Mouse (Mus musculus) liver, embryonic 15.5 days (tissue): ENCODE results near the gene Zbtb24. TPM values are rescaled to one million over a fixed set of nuclear protein-coding genes. Genes with fewer than 3 reads are reported as not detected.

Source experiments
- ATAC-seq: fragments of 200-750 bp; cut with Nextera tagmentation; 2 replicates; pipeline ENCODE4 v1.8.0; 2017; ENCODE audit warnings: moderate number of reproducible peaks, mild to moderate bottlenecking, moderate library complexity; ENCODE audit not compliant: insufficient read depth
- H3K27ac ChIP-seq: fragments of 300-500 bp; sonication (generic); replicated peaks from 2 replicates; pipeline ENCODE4 v1.5.1; 2015; ENCODE audit warnings: mild to moderate bottlenecking, inconsistent platforms
- H3K27me3 ChIP-seq: fragments of 300-500 bp; sonication (generic); 2 replicates; pipeline ENCODE4 v1.6.1; 2015; ENCODE audit warnings: mild to moderate bottlenecking, inconsistent platforms
- H3K36me3 ChIP-seq: fragments of 300-500 bp; sonication (generic); replicated peaks from 2 replicates; pipeline ENCODE4 v1.6.1; 2015; ENCODE audit warnings: moderate library complexity, mild to moderate bottlenecking, inconsistent platforms
- H3K4me1 ChIP-seq: fragments of 300-500 bp; sonication (generic); replicated peaks from 2 replicates; pipeline ENCODE4 v1.6.1; 2015; ENCODE audit warnings: inconsistent platforms
- H3K4me2 ChIP-seq: fragments of 300-500 bp; sonication (generic); 2 replicates; pipeline ENCODE4 v1.6.1; 2015; ENCODE audit warnings: moderate library complexity, mild to moderate bottlenecking, inconsistent platforms
- H3K4me3 ChIP-seq: fragments of 300-500 bp; sonication (generic); replicated peaks from 2 replicates; pipeline ENCODE4 v1.5.1; 2015; ENCODE audit warnings: mild to moderate bottlenecking, inconsistent platforms
- H3K9ac ChIP-seq: fragments of 300-500 bp; sonication (generic); 2 replicates; pipeline ENCODE4 v1.6.1; 2015; ENCODE audit warnings: moderate library complexity, mild to moderate bottlenecking, inconsistent platforms
- H3K9me3 ChIP-seq: fragments of 300-500 bp; sonication (generic); replicated peaks from 2 replicates; pipeline ENCODE4 v1.6.1; 2016; ENCODE audit warnings: inconsistent platforms
- WGBS: fragments of 180-500 bp; shearing (Covaris S2); methylation state at CpG from one replicate; pipeline ENCODE4 v1.1.7; 2015; ENCODE audit warnings: mixed read lengths; ENCODE audit not compliant: insufficient replicate concordance; 5-methylcytosine and 5-hydroxymethylcytosine counted together
- polyA plus RNA-seq: library from polyadenylated mRNA; unstranded; fragments of >200 nt; fragmentation: Nextera tagmentation; extraction: Ambion mirVana; gene quantifications from 2 replicates; pipeline ENCODE4 v1.2.1, GENCODE M21; 2015

Zbtb24 gene
- polyA plus RNA-seq, 1 experiment from 2014 or later, result 5.1 TPM

DNA sequence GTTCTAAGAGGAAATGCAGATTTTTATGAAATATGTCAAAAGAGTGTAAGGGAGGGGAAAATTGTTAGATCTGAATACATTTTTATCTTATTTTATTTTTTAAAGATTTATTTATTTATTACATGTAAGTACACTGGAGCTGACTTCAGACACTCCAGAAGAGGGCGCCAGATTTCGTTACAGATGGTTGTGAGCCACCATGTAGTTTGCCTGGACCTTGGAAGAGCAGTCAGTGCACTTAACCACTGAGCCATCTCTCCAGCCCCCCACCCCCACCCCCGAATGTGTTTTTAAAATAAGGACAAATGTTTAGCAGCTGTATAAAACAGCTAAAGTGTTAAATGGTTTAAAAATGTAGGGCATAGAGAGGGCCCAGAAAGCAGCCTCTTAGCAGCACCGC, 15.6 kb upstream of the Zbtb24 start:
- H3K36me3 ChIP-seq, result no peaks in the 10 kb centered on the region
- H3K27ac ChIP-seq, result no peak overlapping the region
- no peak overlapping the region for H3K4me3 ChIP-seq
- H3K4me1 ChIP-seq, result no peaks in the 10 kb centered on the region
- ATAC-seq, result no peak
- H3K27me3 ChIP-seq, result peaks cover 7% of the 10 kb centered on the region
- WGBS, result 23% methylated on average over 4 of the region's 4 CpGs
- H3K9ac ChIP-seq, result no peak overlapping the region
- H3K4me2 ChIP-seq, result no peak overlapping the region
- H3K9me3 ChIP-seq, result no peaks in the 10 kb centered on the region

DNA sequence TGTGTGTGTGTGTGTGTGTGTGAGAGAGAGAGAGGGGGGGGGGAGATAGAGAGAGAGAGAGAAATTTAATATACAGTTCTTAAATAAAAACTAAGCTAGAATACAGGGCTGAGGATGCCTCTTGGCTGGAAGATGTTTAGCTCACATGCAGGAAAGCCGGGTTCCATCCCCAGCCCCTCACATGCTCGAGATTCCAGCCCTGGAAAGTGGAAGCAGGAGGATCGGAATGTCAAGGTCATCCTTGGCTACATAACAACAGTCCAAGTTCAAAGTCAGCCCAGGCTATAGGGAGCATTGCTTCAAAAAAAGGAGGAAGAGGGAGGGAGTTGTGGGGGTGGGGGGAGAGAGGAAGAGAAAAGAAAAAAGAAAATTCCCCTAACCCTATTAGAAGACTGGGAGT, 15.0 kb upstream of the Zbtb24 start:
- H3K4me3 ChIP-seq, result no peak overlapping the region
- H3K27ac ChIP-seq, result no peak overlapping the region
- 29% methylated on average over 3 of the region's 3 CpGs for WGBS
- ATAC-seq, result no peak
- H3K27me3 ChIP-seq, result peaks cover 7% of the 10 kb centered on the region
- no peak overlapping the region for H3K4me2 ChIP-seq
- H3K9ac ChIP-seq, result no peak overlapping the region
- H3K4me1 ChIP-seq, result no peaks in the 10 kb centered on the region
- no peaks in the 10 kb centered on the region for H3K36me3 ChIP-seq
- H3K9me3 ChIP-seq, result no peaks in the 10 kb centered on the region

DNA sequence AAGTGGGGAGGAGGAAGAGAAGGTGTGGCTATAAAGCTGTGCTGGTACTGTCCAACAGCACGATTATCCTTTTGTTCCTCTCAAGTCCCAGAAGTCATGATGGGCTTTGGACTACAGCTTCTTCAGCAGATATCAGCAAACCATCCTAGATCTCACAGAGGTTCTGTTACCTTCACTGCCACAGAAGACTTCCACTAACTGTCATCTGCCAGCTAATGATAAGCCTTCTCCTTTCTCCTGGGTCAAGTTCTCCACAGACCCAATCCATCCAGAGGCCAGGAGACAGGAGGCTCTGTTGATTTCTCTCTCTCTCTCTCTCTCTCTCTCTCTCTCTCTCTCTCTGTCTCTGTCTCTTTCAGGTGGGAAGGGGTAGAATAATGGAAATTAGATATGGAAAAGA, 2.0 kb upstream of the Zbtb24 start:
- Histone ChIP-seq H3K9me3 (no peaks in the 10 kb centered on the region), H3K4me2 (peak overlapping the region; percentile 2; the same call in 1 of the 2 replicates), H3K27me3 (no peaks in the 10 kb centered on the region), H3K4me3 (no peak overlapping the region), H3K9ac (0 out of 2 replicates have a peak overlapping the region, but pooled peaks have one; percentile 1), H3K27ac (no peak overlapping the region), H3K36me3 (peaks cover 12% of the 10 kb centered on the region; the same call in 1 of the 2 replicates), H3K4me1 (peaks cover 41% of the 10 kb centered on the region)
- ATAC-seq, result no peak
- 26% methylated on average over 1 of the region's 1 CpGs for WGBS

DNA sequence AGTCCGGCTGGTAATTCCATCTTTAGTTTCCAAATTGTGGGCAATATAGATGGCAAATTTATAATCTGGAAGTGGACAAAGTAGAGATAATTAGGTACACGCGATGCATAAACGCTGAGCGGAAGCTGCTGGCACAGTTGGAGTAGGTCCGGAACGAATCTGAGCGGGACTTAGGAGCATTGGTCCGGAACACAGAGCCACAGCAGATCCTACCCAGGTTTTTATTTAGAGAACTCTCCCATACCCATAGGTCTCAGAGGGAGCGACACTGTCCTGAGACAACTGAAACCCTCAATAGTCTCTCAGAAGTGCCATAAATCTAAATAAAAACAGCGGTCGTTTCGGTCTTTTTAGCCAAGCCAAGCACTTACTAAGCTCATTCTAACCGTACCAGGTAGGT, 499 bp upstream of the Zbtb24 start:
- WGBS, result 12% methylated on average over 14 of the region's 14 CpGs
- H3K4me3 ChIP-seq, result peak overlapping the region; percentile 85
- no peaks in the 10 kb centered on the region for H3K9me3 ChIP-seq
- peak; percentile 26; the same call in 1 of the 2 replicates for ATAC-seq
- peak overlapping the region; percentile 90 for H3K4me2 ChIP-seq
- peak overlapping the region; percentile 97 for H3K9ac ChIP-seq
- peaks cover 12% of the 10 kb centered on the region; the same call in 1 of the 2 replicates for H3K36me3 ChIP-seq
- peaks cover 41% of the 10 kb centered on the region for H3K4me1 ChIP-seq
- H3K27ac ChIP-seq, result peak overlapping the region; percentile 87
- H3K27me3 ChIP-seq, result no peaks in the 10 kb centered on the region

DNA sequence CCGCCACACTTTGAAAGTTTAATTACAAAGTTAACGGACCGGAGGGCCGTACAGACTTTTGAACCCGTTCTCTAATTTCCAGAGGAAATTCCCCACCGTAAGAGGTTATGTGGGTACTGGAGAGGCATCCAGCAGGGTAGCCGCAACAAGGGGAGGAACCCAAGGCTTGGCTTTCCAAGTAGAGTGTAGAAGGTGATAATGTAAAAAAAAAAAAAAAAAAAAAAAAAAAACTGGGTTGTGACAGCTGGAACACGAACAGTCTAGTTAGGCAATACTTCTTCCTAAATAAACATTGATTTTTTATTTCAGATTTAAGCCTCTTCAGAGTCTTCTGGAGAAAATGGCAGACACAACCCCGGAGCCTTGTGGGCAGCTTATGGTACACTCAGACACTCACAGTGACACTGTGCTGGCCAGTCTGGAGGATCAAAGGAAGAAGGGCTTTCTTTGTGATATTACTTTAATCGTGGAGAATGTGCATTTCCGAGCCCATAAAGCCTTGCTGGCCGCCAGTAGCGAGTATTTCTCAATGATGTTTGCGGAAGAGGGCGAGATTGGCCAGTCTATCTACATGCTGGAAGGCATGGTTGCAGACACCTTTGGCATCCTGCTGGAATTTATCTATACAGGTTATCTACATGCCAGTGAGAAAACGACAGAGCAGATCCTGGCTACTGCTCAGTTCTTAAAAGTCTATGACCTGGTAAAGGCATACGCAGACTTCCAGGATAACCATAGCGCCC, 768 bp downstream of the Zbtb24 start:
- ATAC-seq, result no peak
- Histone ChIP-seq H3K4me1 (peaks cover 44% of the 10 kb centered on the region), H3K36me3 (peaks cover 22% of the 10 kb centered on the region), H3K27ac (peak overlapping the region; percentile 87), H3K4me3 (peak overlapping the region; percentile 85), H3K4me2 (peak overlapping the region; percentile 90), H3K9me3 (no peaks in the 10 kb centered on the region), H3K27me3 (no peaks in the 10 kb centered on the region), H3K9ac (peak overlapping the region; percentile 97)
- 44% methylated on average over 18 of the region's 18 CpGs for whole genome bisulfite sequencing

DNA sequence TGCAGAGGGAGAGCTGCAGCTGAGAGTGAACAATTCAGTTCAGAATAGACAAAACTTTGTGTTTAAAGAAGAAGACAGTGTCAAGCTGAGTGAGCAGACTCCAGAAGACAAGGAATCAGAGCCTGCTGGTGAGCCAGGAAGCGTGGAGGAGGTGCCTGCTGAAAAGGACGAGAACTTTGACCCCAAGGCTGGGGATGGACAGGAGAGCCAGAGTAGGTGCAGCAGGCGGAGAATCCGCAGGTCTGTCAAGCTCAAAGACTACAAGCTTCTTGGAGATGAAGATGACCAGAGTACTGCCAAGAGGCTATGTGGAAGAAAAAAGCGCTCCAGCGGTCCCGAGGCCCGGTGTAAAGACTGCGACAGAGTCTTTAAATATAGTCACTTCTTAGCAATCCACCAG, 1.5 kb downstream of the Zbtb24 start:
- H3K4me3 ChIP-seq, result no peak overlapping the region
- ATAC-seq, result no peak
- no peak overlapping the region for H3K9ac ChIP-seq
- no peaks in the 10 kb centered on the region for H3K27me3 ChIP-seq
- no peaks in the 10 kb centered on the region for H3K9me3 ChIP-seq
- H3K36me3 ChIP-seq, result peaks cover 29% of the 10 kb centered on the region
- peak overlapping the region; percentile 90; the same call in 1 of the 2 replicates for H3K4me2 ChIP-seq
- WGBS, result 89% methylated on average over 9 of the region's 9 CpGs
- H3K4me1 ChIP-seq, result peaks cover 49% of the 10 kb centered on the region
- H3K27ac ChIP-seq, result 0 out of 2 replicates have a peak overlapping the region, but pooled peaks have one; percentile 9

DNA sequence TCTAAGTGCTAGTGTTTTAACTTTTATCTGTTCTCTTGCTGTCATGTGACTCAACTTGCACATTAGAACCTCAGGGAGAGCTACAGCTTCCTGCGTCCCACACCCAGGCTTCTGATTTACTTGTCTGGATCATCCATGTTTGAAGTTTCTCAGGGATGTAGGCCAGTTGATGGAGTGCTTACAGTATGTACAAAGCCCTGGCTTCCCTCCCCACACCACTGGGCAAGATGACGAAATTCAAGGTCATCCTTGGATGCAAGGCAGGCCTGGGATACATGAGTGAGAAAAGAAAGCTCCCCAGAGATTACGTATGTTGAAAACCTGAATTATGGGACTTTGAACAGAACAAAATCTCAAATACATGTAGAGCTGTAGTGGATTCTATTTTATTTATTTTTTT, 2.6 kb downstream of the Zbtb24 start:
- Histone ChIP-seq H3K27me3 (no peaks in the 10 kb centered on the region), H3K4me2 (no peak overlapping the region), H3K4me3 (no peak overlapping the region), H3K9ac (no peak overlapping the region), H3K27ac (no peak overlapping the region), H3K4me1 (peaks cover 49% of the 10 kb centered on the region), H3K36me3 (peaks cover 36% of the 10 kb centered on the region), H3K9me3 (no peaks in the 10 kb centered on the region)
- ATAC-seq, result no peak
- WGBS, result 81% methylated on average over 3 of the region's 3 CpGs

GRCm38 (mm10) chr10:41459990-41460389, 9.8 kb downstream of the Zbtb24 start:
- WGBS, result 79% methylated on average over 4 of the region's 4 CpGs
- ATAC-seq, result no peak
- H3K36me3 ChIP-seq, result peaks cover 47% of the 10 kb centered on the region

DNA sequence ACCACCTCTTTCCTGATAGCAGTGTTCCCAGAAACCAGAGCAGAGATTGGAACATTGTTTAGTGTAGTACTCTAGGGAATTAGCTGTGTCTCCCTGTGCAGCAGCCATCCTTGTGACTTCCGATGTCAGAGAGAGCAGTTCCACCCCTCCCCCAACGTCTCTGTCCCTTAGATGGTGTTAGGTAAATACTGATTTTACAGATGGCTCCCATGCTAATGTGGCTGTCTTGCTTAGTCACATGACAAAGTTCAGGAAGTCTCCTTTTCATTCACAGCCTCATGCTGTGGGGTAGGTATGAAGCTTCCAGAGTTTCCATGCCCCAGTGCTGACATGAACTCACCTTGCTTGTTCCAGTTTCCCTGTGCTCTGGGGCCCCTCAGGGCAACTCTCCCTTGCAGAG, 10.3 kb downstream of the Zbtb24 start:
- H3K4me3 ChIP-seq, result no peak overlapping the region
- ATAC-seq, result no peak
- WGBS, result 24% methylated on average over 2 of the region's 2 CpGs

More at GRCm38 (mm10) chr10:41459990-41460389, 9.8 kb downstream of the Zbtb24 start:
- Histone ChIP-seq H3K9ac (no peak overlapping the region), H3K9me3 (no peaks in the 10 kb centered on the region), H3K4me3 (no peak overlapping the region), H3K27ac (no peak overlapping the region), H3K4me2 (no peak overlapping the region), H3K27me3 (no peaks in the 10 kb centered on the region), H3K4me1 (peaks cover 8% of the 10 kb centered on the region)

GRCm38 (mm10) chr10:41461057-41461722, 11.0 kb downstream of the Zbtb24 start:
- Histone ChIP-seq H3K4me1 (peaks cover 3% of the 10 kb centered on the region; the same call in 1 of the 2 replicates), H3K27ac (no peak overlapping the region), H3K36me3 (peaks cover 37% of the 10 kb centered on the region), H3K9me3 (no peaks in the 10 kb centered on the region), H3K4me3 (no peak overlapping the region), H3K9ac (no peak overlapping the region), H3K4me2 (no peak overlapping the region), H3K27me3 (no peaks in the 10 kb centered on the region)
- no peak for ATAC-seq
- WGBS, result 62% methylated on average over 3 of the region's 3 CpGs

More for the DNA sequence above, 10.3 kb downstream of the Zbtb24 start:
- Histone ChIP-seq H3K9me3 (no peaks in the 10 kb centered on the region), H3K36me3 (peaks cover 42% of the 10 kb centered on the region), H3K27me3 (no peaks in the 10 kb centered on the region), H3K9ac (no peak overlapping the region), H3K4me2 (no peak overlapping the region), H3K27ac (no peak overlapping the region), H3K4me1 (peaks cover 8% of the 10 kb centered on the region)

DNA sequence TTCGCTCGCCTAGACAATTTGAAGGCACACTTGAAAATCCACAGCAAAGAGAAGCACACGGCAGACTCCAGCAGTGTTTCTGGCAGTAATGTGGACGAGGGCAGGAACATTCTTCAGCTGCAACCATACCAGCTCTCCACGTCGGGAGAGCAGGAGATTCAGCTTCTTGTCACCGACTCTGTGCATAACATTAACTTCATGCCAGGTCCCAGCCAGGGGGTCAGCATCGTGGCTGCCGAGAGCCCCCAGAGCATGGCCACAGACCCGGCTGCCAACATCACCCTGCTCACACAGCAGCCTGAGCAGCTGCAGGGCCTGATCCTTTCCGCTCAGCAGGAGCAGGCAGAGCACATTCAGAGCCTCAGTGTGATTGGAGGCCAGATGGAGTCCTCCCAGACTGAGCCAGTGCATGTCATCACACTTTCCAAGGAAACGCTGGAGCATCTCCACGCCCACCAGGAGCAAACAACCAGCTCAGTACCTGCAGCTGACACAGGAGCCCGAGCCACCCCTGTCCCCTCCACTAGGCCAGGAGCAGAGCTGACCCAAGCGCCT, 14.3 kb downstream of the Zbtb24 start:
- no peak for ATAC-seq
- Histone ChIP-seq H3K9ac (no peak overlapping the region), H3K9me3 (no peaks in the 10 kb centered on the region), H3K4me2 (no peak overlapping the region), H3K36me3 (peaks cover 23% of the 10 kb centered on the region), H3K4me3 (no peak overlapping the region), H3K27me3 (no peaks in the 10 kb centered on the region), H3K27ac (no peak overlapping the region), H3K4me1 (no peaks in the 10 kb centered on the region)
- 79% methylated on average over 15 of the region's 15 CpGs for WGBS
